Mouse (Mus musculus) heart, embryonic 11.5 days (tissue): ENCODE results near the gene Inip. TPM values are rescaled to one million over a fixed set of nuclear protein-coding genes. Genes with fewer than 3 reads are reported as not detected.

Experiments
- ATAC-seq: fragments of 200-750 bp; cut with Nextera tagmentation; replicated peaks from 2 replicates; pipeline ENCODE4 v1.8.0; 2017; ENCODE audit warnings: moderate library complexity; ENCODE audit not compliant: insufficient number of reproducible peaks, low FRiP score, low TSS enrichment
- H3K27ac ChIP-seq: fragments of 300-500 bp; sonication (generic); 2 replicates; pipeline ENCODE4 v1.5.1; 2014; ENCODE audit warnings: mild to moderate bottlenecking, low read depth, low read length
- H3K27me3 ChIP-seq: fragments of 300-500 bp; sonication (generic); 2 replicates; pipeline ENCODE4 v1.6.1; 2014; ENCODE audit warnings: mild to moderate bottlenecking, low read length, mixed read lengths; ENCODE audit not compliant: control insufficient read depth, insufficient read depth
- H3K36me3 ChIP-seq: fragments of 300-500 bp; sonication (generic); 2 replicates; pipeline ENCODE4 v1.6.1; 2014; ENCODE audit warnings: mild to moderate bottlenecking, low read length, moderate library complexity, mixed read lengths; ENCODE audit not compliant: control insufficient read depth, insufficient read depth
- H3K4me1 ChIP-seq: fragments of 300-500 bp; sonication (generic); 2 replicates; pipeline ENCODE4 v1.6.1; 2014; ENCODE audit warnings: low read length; ENCODE audit not compliant: control insufficient read depth, insufficient read depth
- H3K4me2 ChIP-seq: fragments of 300-500 bp; sonication (generic); 2 replicates; pipeline ENCODE4 v1.6.1; 2014; ENCODE audit warnings: mild to moderate bottlenecking, moderate library complexity
- H3K4me3 ChIP-seq: fragments of 300-500 bp; sonication (generic); 2 replicates; pipeline ENCODE4 v1.5.1; 2014; ENCODE audit warnings: low read depth, low read length
- H3K9ac ChIP-seq: fragments of 300-500 bp; sonication (generic); 2 replicates; pipeline ENCODE4 v1.6.1; 2014; ENCODE audit warnings: mild to moderate bottlenecking, low read depth, low read length, moderate library complexity
- H3K9me3 ChIP-seq: fragments of 300-500 bp; sonication (generic); replicated peaks from 2 replicates; pipeline ENCODE4 v1.6.1; 2016; ENCODE audit warnings: low read length; ENCODE audit not compliant: control insufficient read depth
- WGBS: fragments of 180-500 bp; shearing (Covaris S2); extraction: QIAGEN DNeasy Blood & Tissue Kit; methylation state at CpG from one replicate; pipeline ENCODE4 v1.1.7; 2014; ENCODE audit not compliant: insufficient replicate concordance; 5-methylcytosine and 5-hydroxymethylcytosine counted together
- polyA plus RNA-seq: library from polyadenylated mRNA; unstranded; fragments of >200 nt; fragmentation: Nextera tagmentation; extraction: Ambion mirVana; gene quantifications from 2 replicates; pipeline ENCODE4 v1.2.1, GENCODE M21; 2014

The Inip gene
- polyA plus RNA-seq, 1 experiment from 2014 or later, result 49.4 TPM

DNA sequence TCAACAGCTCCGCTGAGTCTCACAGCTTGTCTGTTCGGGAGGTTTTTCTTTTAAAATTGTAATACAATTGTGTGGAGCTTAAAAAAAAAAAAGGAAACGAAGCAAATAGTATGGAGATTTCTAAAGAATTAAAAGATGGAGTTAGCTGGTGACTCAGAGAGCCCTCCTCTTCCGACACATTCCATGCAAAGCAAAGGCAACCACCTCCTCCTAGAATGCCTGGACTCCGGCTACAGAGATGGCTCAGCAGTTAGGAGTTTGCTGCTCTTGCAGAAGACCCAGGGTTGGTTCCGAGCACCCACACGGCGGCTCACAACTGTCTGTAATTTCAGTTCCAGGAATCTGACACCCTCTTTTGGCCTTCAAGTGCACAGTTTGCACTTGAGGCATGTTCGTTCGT, 17.1 kb upstream of the Inip start:
- 79% methylated on average over 10 of the region's 10 CpGs for WGBS
- Histone ChIP-seq H3K4me2 (no peak overlapping the region), H3K27me3 (no peaks in the 10 kb centered on the region), H3K36me3 (no peaks in the 10 kb centered on the region), H3K27ac (peak overlapping the region; percentile 29; the same call in 1 of the 2 replicates), H3K4me3 (no peak overlapping the region), H3K9me3 (no peaks in the 10 kb centered on the region), H3K4me1 (peaks cover 57% of the 10 kb centered on the region), H3K9ac (no peak overlapping the region)
- ATAC-seq, result no peak

DNA sequence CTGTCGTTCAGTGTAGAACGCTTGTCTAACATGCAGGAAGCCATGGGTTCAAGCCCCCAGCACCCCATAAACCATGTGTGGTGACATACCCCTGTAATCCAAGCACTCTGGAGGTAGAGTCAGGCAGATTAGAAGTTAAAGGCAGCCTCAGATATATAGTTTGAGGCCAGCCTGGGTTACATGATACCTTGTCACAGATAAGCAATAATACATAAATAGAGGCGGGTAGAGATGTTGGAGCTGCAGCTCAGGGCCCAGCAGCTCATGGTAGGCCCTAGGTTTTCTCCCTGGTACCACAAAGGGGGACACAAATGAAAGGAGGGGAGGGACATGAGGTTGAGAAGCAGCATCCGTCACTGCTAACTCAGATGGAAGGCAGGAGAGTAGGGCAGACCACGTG, 16.4 kb upstream of the Inip start:
- Histone ChIP-seq H3K27me3 (no peaks in the 10 kb centered on the region), H3K9me3 (no peaks in the 10 kb centered on the region), H3K4me1 (peaks cover 54% of the 10 kb centered on the region), H3K36me3 (no peaks in the 10 kb centered on the region), H3K9ac (no peak overlapping the region), H3K4me3 (no peak overlapping the region), H3K4me2 (no peak overlapping the region), H3K27ac (no peak overlapping the region)
- no peak for ATAC-seq
- WGBS, result 64% methylated on average over 5 of the region's 5 CpGs

DNA sequence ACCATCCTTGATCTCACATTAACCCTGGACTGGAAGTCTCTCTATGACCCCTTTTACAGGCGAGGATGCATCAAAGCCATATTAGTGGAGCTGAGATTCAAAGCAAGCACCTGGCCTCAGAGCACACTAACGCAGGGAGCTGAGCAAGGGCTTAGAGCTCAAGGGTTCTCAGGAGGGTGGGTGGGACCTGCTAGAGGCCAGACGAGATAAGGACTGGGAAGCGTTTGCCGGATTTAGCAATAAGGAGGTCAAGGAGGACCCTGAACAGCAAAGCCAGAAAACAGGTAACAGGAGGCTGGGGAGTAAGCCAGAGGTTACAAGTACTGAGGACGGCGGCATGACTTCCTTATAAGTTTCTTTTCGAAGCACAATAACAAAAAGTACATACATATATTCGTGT, 15.1 kb upstream of the Inip start:
- ATAC-seq, result no peak
- WGBS, result 41% methylated on average over 9 of the region's 9 CpGs
- H3K27me3 ChIP-seq, result no peaks in the 10 kb centered on the region
- H3K36me3 ChIP-seq, result no peaks in the 10 kb centered on the region
- no peak overlapping the region for H3K4me2 ChIP-seq
- H3K9me3 ChIP-seq, result no peaks in the 10 kb centered on the region
- no peak overlapping the region for H3K9ac ChIP-seq
- peaks cover 54% of the 10 kb centered on the region for H3K4me1 ChIP-seq
- H3K4me3 ChIP-seq, result no peak overlapping the region
- no peak overlapping the region for H3K27ac ChIP-seq

DNA sequence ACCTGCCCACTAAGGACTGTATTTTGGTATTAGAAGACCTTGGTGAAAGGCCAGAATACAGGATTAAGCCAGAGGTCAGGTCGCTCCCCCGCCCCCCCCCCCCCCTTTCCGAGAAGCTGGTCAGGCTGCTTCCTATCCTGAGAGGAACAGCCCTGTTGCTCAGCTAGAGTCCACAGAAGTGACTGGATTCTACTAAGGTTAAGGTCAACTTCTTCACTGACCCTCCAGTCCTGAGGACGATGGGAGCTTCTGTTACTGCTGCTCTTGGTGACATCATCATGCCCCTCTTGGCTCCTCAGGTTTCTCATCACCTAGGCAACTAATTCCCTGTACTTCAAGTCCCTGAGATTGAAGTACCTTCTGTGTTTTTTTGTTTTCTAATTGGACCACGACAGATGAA, 14.6 kb upstream of the Inip start:
- H3K4me1 ChIP-seq, result peaks cover 54% of the 10 kb centered on the region
- H3K27me3 ChIP-seq, result no peaks in the 10 kb centered on the region
- no peak overlapping the region for H3K4me3 ChIP-seq
- WGBS, result 47% methylated on average over 5 of the region's 5 CpGs
- no peaks in the 10 kb centered on the region for H3K9me3 ChIP-seq
- no peaks in the 10 kb centered on the region for H3K36me3 ChIP-seq
- no peak overlapping the region for H3K9ac ChIP-seq
- no peak overlapping the region for H3K27ac ChIP-seq
- no peak for ATAC-seq
- H3K4me2 ChIP-seq, result no peak overlapping the region

DNA sequence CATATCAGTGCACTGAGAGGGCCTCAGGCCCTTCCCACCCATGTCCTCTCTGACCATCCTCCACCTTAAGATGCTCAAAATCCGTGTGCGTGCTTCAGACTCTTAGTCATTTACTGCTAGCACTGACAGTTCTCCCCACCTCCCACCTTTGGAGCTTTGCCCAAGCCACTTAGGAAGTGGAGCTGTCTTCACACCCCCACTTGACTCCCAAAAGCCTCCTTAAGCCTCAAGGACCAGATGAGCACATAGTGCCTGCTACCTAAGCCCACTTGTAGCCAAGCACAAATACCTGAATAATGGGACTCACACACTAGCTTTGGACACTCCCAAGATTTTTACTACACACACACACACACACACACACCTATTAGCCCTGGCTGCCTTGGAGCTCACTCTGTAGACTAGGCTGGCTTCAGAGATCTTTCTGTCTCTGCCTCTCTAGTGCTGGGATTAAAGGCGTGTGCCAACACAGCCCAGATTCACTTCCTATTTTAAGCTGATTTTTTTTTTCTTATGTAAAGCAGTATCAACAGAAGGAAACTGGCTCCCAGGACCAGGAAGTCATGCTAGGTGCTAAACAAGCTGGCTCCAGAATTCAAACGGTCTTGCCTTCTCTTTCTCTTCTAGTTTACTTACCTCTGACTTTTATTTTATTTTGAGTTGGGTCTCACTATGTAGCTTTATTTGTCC, 13.9 kb upstream of the Inip start:
- no peak overlapping the region for H3K4me3 ChIP-seq
- H3K9me3 ChIP-seq, result no peaks in the 10 kb centered on the region
- no peak overlapping the region for H3K4me2 ChIP-seq
- H3K9ac ChIP-seq, result no peak overlapping the region
- no peak for ATAC-seq
- H3K27ac ChIP-seq, result no peak overlapping the region
- 66% methylated on average over 4 of the region's 4 CpGs for WGBS
- H3K27me3 ChIP-seq, result no peaks in the 10 kb centered on the region
- H3K4me1 ChIP-seq, result peaks cover 54% of the 10 kb centered on the region
- no peaks in the 10 kb centered on the region for H3K36me3 ChIP-seq

DNA sequence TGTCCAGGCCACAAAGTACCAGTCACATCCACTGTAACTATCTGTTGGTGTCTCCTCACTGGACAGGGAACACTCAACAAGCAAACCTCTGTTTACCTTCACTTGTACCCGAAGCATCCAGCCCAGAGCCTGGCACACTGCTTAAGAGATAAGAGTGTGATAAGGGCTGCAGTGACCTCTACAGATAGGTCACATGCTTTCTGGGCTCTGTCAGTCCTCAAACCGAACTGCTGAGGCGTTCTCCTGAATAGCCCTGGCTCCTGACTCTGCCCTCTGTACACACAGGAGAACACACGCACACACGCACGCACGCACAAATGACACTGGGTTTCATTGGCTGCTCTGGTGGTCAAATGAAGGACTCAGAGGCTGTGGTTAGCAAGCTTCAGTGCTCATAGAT, 12.7 kb upstream of the Inip start:
- WGBS, result 25% methylated on average over 7 of the region's 7 CpGs
- Histone ChIP-seq H3K27ac (peak overlapping the region; percentile 22; the same call in 1 of the 2 replicates), H3K9me3 (no peaks in the 10 kb centered on the region), H3K4me3 (no peak overlapping the region), H3K27me3 (no peaks in the 10 kb centered on the region), H3K36me3 (no peaks in the 10 kb centered on the region), H3K9ac (peak overlapping the region; percentile 34; the same call in 1 of the 2 replicates), H3K4me2 (no peak overlapping the region), H3K4me1 (peaks cover 47% of the 10 kb centered on the region)
- peak; percentile 17; the same call in 1 of the 2 replicates for ATAC-seq

DNA sequence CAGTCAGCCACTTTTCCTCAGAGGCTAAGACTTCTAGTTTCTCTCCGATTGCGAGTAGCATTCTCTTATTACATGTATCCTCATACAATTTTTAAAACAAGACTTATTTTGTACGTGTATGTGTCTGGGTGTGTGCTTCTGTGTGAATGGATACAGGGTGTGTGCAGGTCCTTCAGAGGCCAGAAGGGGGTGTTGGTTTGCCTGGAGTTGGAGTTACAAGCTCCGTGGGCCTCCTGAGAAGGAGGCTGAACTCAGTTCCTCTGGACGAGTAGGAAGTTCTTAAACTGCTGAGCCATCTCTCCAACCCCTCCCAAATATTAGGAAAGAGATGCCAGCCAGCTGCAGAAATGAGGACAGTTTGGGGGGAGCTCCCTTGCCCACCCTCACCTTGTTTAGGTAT, 7.0 kb upstream of the Inip start:
- ATAC-seq, result no peak
- no peak overlapping the region for H3K4me3 ChIP-seq
- no peaks in the 10 kb centered on the region for H3K9me3 ChIP-seq
- 73% methylated on average over 5 of the region's 5 CpGs for WGBS
- no peak overlapping the region for H3K27ac ChIP-seq
- H3K4me1 ChIP-seq, result peaks cover 5% of the 10 kb centered on the region
- no peak overlapping the region for H3K9ac ChIP-seq
- no peak overlapping the region for H3K4me2 ChIP-seq
- no peaks in the 10 kb centered on the region for H3K27me3 ChIP-seq
- no peaks in the 10 kb centered on the region for H3K36me3 ChIP-seq

DNA sequence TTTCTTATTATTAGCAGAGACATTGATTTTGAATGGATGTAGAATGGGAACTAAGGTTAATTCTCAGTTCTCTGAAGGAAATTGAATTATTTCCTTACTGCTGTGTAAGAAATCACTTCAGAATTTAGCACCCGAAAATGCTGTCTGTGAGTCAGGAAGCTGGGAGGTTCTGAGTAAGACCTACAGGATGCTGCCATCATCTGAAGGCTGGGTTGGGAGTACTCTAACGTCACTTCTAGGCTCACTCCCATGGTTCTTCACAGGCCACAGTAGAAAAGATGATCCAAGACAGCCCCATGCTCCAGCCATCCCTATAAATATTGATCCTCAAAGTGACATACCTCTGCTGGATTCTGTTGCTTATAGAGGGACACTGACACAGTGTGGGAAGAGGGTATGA, 6.1 kb upstream of the Inip start:
- peaks cover 5% of the 10 kb centered on the region; the same call in 1 of the 2 replicates for H3K4me1 ChIP-seq
- no peak overlapping the region for H3K27ac ChIP-seq
- 65% methylated on average over 2 of the region's 2 CpGs for WGBS
- H3K9ac ChIP-seq, result no peak overlapping the region
- peak overlapping the region; percentile 81 for H3K4me2 ChIP-seq
- no peak for ATAC-seq
- no peak overlapping the region for H3K4me3 ChIP-seq
- no peaks in the 10 kb centered on the region for H3K27me3 ChIP-seq
- no peaks in the 10 kb centered on the region for H3K9me3 ChIP-seq
- no peaks in the 10 kb centered on the region for H3K36me3 ChIP-seq

DNA sequence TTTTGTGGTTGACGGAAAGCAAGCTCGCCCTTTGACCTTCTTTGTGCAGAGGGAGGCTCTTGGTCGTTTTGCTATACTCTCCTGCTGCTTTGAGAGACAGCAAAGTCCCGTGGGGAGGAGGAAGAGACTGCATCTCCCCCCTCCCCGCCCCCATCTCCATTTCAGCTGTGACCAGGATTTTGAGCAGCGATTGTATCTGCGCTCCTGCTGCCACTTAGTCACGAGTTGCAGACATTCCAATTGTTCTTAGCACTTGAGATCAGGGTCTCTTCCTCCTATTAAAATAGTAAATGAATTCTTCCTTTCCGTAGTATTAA, 5.4 kb upstream of the Inip start:
- Histone ChIP-seq H3K9me3 (no peaks in the 10 kb centered on the region), H3K27ac (no peak overlapping the region), H3K27me3 (no peaks in the 10 kb centered on the region), H3K36me3 (no peaks in the 10 kb centered on the region), H3K9ac (peak overlapping the region; percentile 85), H3K4me2 (peak overlapping the region; percentile 81), H3K4me1 (peaks cover 5% of the 10 kb centered on the region; the same call in 1 of the 2 replicates), H3K4me3 (peak overlapping the region; percentile 98)
- ATAC-seq, result no peak
- 2% methylated on average over 9 of the region's 9 CpGs for WGBS
